Mouse (Mus musculus) ES-Bruce4 (cell line): Measurements from ENCODE around the gene Cenpj.

Experiments
- CTCF ChIP-seq: IDR thresholded peaks from one replicate; pipeline ENCODE4 v1.8.1; 2011; ENCODE audit warnings: low read depth, low read length
- POLR2A ChIP-seq: IDR thresholded peaks from one replicate; pipeline ENCODE4 v1.8.1; 2011; ENCODE audit warnings: low read length; ENCODE audit not compliant: insufficient read depth

DNA sequence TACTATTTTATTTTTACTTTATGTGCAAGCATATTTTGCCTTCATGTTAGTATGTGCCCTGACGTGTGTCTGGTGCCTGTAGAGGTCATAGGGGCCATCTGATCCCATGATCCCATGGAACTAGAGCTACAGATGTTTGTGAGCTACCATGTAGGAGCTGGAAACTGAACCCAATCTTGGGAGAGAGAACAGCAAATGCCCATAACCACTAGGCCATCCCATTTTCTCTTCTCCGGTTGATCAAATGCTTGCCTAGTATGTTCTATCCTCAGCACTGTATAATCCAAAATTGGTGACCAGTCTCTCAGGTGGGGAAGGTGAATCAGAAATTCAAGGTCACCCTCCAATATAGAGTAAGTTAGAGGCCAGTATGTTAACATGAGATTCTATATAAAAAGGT, 2.7 kb downstream of the Cenpj start:
- TF ChIP-seq CTCF, result no peak
- no peak for TF ChIP-seq POLR2A
